Mouse (Mus musculus): ENCODE measurements around the gene Tbcb. TPM values are rescaled to one million over a fixed set of nuclear protein-coding genes. Genes with fewer than 3 reads are reported as not detected.
A peak's percentile ranks its signal among the peaks of the same experiment; 100 is the strongest.
"Not testable (repeated sequence)": the region's sequence is repeated elsewhere in the genome, so short reads cannot be mapped to it uniquely, and the experiment has no call there.

Gene Tbcb
- polyA plus RNA-seq, 1 experiment = not detected

GRCm38 (mm10) chr7:30216723-30217151, 15.3 kb downstream of the Tbcb start:
- Histone ChIP-seq H3K4me3 (ENCODE audit: insufficient read depth, low read depth, low read length) (no peak overlapping the region), H3K27ac (ENCODE audit: insufficient read depth, low read depth, low read length) (no peak overlapping the region), H3K4me1 (ENCODE audit: control insufficient read depth, insufficient read depth, low read length) (peaks cover 7% of the 10 kb centered on the region)
- 2% methylated on average over 15 of the region's 16 CpGs for WGBS
- TF ChIP-seq CTCF (IDR thresholded peaks at IDR 0.05; ENCODE audit: insufficient read depth, low read depth, low read length) (peak; percentile 76; the same call in 1 of the 2 replicates), POLR2A (IDR thresholded peaks at IDR 0.05; ENCODE audit: insufficient read depth, low read depth, low read length) (no peak)

- TF ChIP-seq CTCF (IDR thresholded peaks at IDR 0.05; ENCODE audit: insufficient read depth, low read depth, low read length) (no peak), POLR2A (IDR thresholded peaks at IDR 0.05; ENCODE audit: insufficient read depth, low read depth, low read length) (no peak)
- H3K4me1 ChIP-seq (ENCODE audit: control insufficient read depth, insufficient read depth, low read length) = peaks cover 7% of the 10 kb centered on the region
- H3K4me3 ChIP-seq (ENCODE audit: insufficient read depth, low read depth, low read length) = no peak overlapping the region
- no peak overlapping the region for H3K27ac ChIP-seq (ENCODE audit: insufficient read depth, low read depth, low read length)
- whole genome bisulfite sequencing = 67% methylated on average over 3 of the region's 3 CpGs
These were observed 16.2 kb downstream of the Tbcb start for GRCm38 (mm10) chr7:30215875-30216274.

GRCm38 (mm10) chr7:30213881-30214280, 18.2 kb downstream of the Tbcb start:
- 95% methylated on average over 3 of the region's 3 CpGs for WGBS
- Histone ChIP-seq H3K4me1 (ENCODE audit: control insufficient read depth, insufficient read depth, low read length) (no peaks in the 10 kb centered on the region), H3K4me3 (ENCODE audit: insufficient read depth, low read depth, low read length) (no peak overlapping the region), H3K27ac (ENCODE audit: insufficient read depth, low read depth, low read length) (no peak overlapping the region)
- no peak for TF ChIP-seq POLR2A (IDR thresholded peaks at IDR 0.05; ENCODE audit: insufficient read depth, low read depth, low read length)
- no peak for TF ChIP-seq CTCF (IDR thresholded peaks at IDR 0.05; ENCODE audit: insufficient read depth, low read depth, low read length)

- Histone ChIP-seq H3K4me3 (ENCODE audit: insufficient read depth, low read depth, low read length) (no peak overlapping the region), H3K27ac (ENCODE audit: insufficient read depth, low read depth, low read length) (no peak overlapping the region)
- 46% methylated on average over 4 of the region's 4 CpGs for WGBS
These were observed 21.0 kb downstream of the Tbcb start for GRCm38 (mm10) chr7:30211025-30211424.

GRCm38 (mm10) chr7:30206364-30206763, 25.7 kb downstream of the Tbcb start:
- WGBS = 50% methylated on average over 5 of the region's 5 CpGs

More at GRCm38 (mm10) chr7:30211025-30211424, 21.0 kb downstream of the Tbcb start:
- TF ChIP-seq CTCF (IDR thresholded peaks at IDR 0.05; ENCODE audit: insufficient read depth, low read depth, low read length) = no peak
- TF ChIP-seq POLR2A (IDR thresholded peaks at IDR 0.05; ENCODE audit: insufficient read depth, low read depth, low read length) = no peak
- H3K4me1 ChIP-seq (ENCODE audit: control insufficient read depth, insufficient read depth, low read length) = no peaks in the 10 kb centered on the region

GRCm38 (mm10) chr7:30205383-30205782, 26.7 kb downstream of the Tbcb start:
- Histone ChIP-seq H3K4me1 (ENCODE audit: control insufficient read depth, insufficient read depth, low read length) (no peaks in the 10 kb centered on the region), H3K27ac (ENCODE audit: insufficient read depth, low read depth, low read length) (no peak overlapping the region), H3K4me3 (ENCODE audit: insufficient read depth, low read depth, low read length) (no peak overlapping the region)
- WGBS = 3% methylated on average over 2 of the region's 2 CpGs
- TF ChIP-seq POLR2A (IDR thresholded peaks at IDR 0.05; ENCODE audit: insufficient read depth, low read depth, low read length) (no peak), CTCF (IDR thresholded peaks at IDR 0.05; ENCODE audit: insufficient read depth, low read depth, low read length) (no peak)

More at GRCm38 (mm10) chr7:30206364-30206763, 25.7 kb downstream of the Tbcb start:
- not testable (repeated sequence) for H3K4me1 ChIP-seq (ENCODE audit: control insufficient read depth, insufficient read depth, low read length); H3K4me3 ChIP-seq (ENCODE audit: insufficient read depth, low read depth, low read length); H3K27ac ChIP-seq (ENCODE audit: insufficient read depth, low read depth, low read length)

- no peak for TF ChIP-seq CTCF (IDR thresholded peaks at IDR 0.05; ENCODE audit: insufficient read depth, low read depth, low read length)
- no peak for TF ChIP-seq POLR2A (IDR thresholded peaks at IDR 0.05; ENCODE audit: insufficient read depth, low read depth, low read length)
- Histone ChIP-seq H3K4me3 (ENCODE audit: insufficient read depth, low read depth, low read length) (no peak overlapping the region), H3K27ac (ENCODE audit: insufficient read depth, low read depth, low read length) (no peak overlapping the region), H3K4me1 (ENCODE audit: control insufficient read depth, insufficient read depth, low read length) (no peaks in the 10 kb centered on the region)
- WGBS = 29% methylated on average over 8 of the region's 8 CpGs
These were observed 27.7 kb downstream of the Tbcb start for GRCm38 (mm10) chr7:30204380-30204779.

- WGBS = 80% methylated on average over 11 of the region's 11 CpGs
- Histone ChIP-seq H3K4me3 (ENCODE audit: insufficient read depth, low read depth, low read length) (no peak overlapping the region), H3K27ac (ENCODE audit: insufficient read depth, low read depth, low read length) (no peak overlapping the region), H3K4me1 (ENCODE audit: control insufficient read depth, insufficient read depth, low read length) (no peaks in the 10 kb centered on the region)
- TF ChIP-seq CTCF (IDR thresholded peaks at IDR 0.05; ENCODE audit: insufficient read depth, low read depth, low read length) (no peak), POLR2A (IDR thresholded peaks at IDR 0.05; ENCODE audit: insufficient read depth, low read depth, low read length) (no peak)
These were observed 29.0 kb downstream of the Tbcb start for GRCm38 (mm10) chr7:30202895-30203690.

- WGBS = 96% methylated on average over 5 of the region's 5 CpGs
- H3K4me1 ChIP-seq (ENCODE audit: control insufficient read depth, insufficient read depth, low read length); H3K4me3 ChIP-seq (ENCODE audit: insufficient read depth, low read depth, low read length); H3K27ac ChIP-seq (ENCODE audit: insufficient read depth, low read depth, low read length): not testable (repeated sequence)
These were observed 31.4 kb downstream of the Tbcb start for GRCm38 (mm10) chr7:30200661-30201060.
